Mouse (Mus musculus): ENCODE data around the gene Elp4. TPM values are rescaled to one million over a fixed set of nuclear protein-coding genes. Genes with fewer than 3 reads are reported as not detected.

Gene Elp4
- total RNA-seq, 2 experiments from 2014 or later: 17.7 to 20.1 TPM

- no peak for DNase-seq (ENCODE audit: low spot score in 2 of 2)
Observed at GRCm38 (mm10) chr2:105683771-105684410, 220.5 kb downstream of the Elp4 start.

GRCm38 (mm10) chr2:105682634-105683351, 221.6 kb downstream of the Elp4 start:
- no peak for DNase-seq (ENCODE audit: low spot score in 2 of 2)

- no peak for DNase-seq (ENCODE audit: low spot score in 2 of 2)
Observed at GRCm38 (mm10) chr2:105682011-105682501, 222.3 kb downstream of the Elp4 start.

- DNase-seq (ENCODE audit: low spot score in 2 of 2): no peak
Observed at GRCm38 (mm10) chr2:105680999-105681710, 223.2 kb downstream of the Elp4 start.

- DNase-seq (ENCODE audit: low spot score in 2 of 2): no peak
Observed at GRCm38 (mm10) chr2:105680146-105680998, 224.0 kb downstream of the Elp4 start.

- DNase-seq (ENCODE audit: low spot score in 2 of 2): no peak
Observed at GRCm38 (mm10) chr2:105679331-105679730, 225.0 kb downstream of the Elp4 start.

GRCm38 (mm10) chr2:105678880-105679321, 225.5 kb downstream of the Elp4 start:
- DNase-seq (ENCODE audit: low spot score in 2 of 2): no peak

GRCm38 (mm10) chr2:105678306-105678705, 226.1 kb downstream of the Elp4 start:
- no peak for DNase-seq (ENCODE audit: low spot score in 2 of 2)

GRCm38 (mm10) chr2:105677434-105678105, 226.8 kb downstream of the Elp4 start:
- no peak for DNase-seq (ENCODE audit: low spot score in 2 of 2)

- no peak for DNase-seq (ENCODE audit: low spot score in 2 of 2)
Observed at GRCm38 (mm10) chr2:105676909-105677433, 227.4 kb downstream of the Elp4 start.

- DNase-seq (ENCODE audit: low spot score in 2 of 2): no peak
Observed at GRCm38 (mm10) chr2:105676080-105676908, 228.1 kb downstream of the Elp4 start.

- no peak for DNase-seq (ENCODE audit: low spot score in 2 of 2)
Observed at GRCm38 (mm10) chr2:105675730-105676079, 228.7 kb downstream of the Elp4 start.

GRCm38 (mm10) chr2:105674875-105675729, 229.3 kb downstream of the Elp4 start:
- peak; percentile 62 to 86 for DNase-seq (ENCODE audit: low spot score in 2 of 2)

GRCm38 (mm10) chr2:105674061-105674874, 230.1 kb downstream of the Elp4 start:
- no peak for DNase-seq (ENCODE audit: low spot score in 2 of 2)

- no peak for DNase-seq (ENCODE audit: low spot score in 2 of 2)
Observed at GRCm38 (mm10) chr2:105673631-105674060, 230.7 kb downstream of the Elp4 start.

GRCm38 (mm10) chr2:105673054-105673453, 231.3 kb downstream of the Elp4 start:
- no peak for DNase-seq (ENCODE audit: low spot score in 2 of 2)

- no peak for DNase-seq (ENCODE audit: low spot score in 2 of 2)
Observed at GRCm38 (mm10) chr2:105672596-105672960, 231.8 kb downstream of the Elp4 start.
